Mouse (Mus musculus): Measurements from ENCODE around the gene Ubl5.

- no peak for TF ChIP-seq CTCF (IDR thresholded peaks at IDR 0.05; ENCODE audit: borderline replicate concordance, insufficient read depth, low read depth, low read length)
- no peak for TF ChIP-seq POLR2A (IDR thresholded peaks at IDR 0.05; ENCODE audit: borderline replicate concordance, insufficient read depth, low read length)
Measured at GRCm38 (mm10) chr9:20642896-20643466, 303 bp downstream of the Ubl5 start.

All from cerebellum, adult 2 months (tissue).